Mouse (Mus musculus): ENCODE results near the gene Scube1. TPM values are rescaled to one million over a fixed set of nuclear protein-coding genes. Genes with fewer than 3 reads are reported as not detected.

Scube1 gene
- polyA plus RNA-seq, 1 experiment from 2014 or later, result 3.0 TPM

GRCm38 (mm10) chr15:83569682-83570081, 155.1 kb downstream of the Scube1 start:
- peak; percentile 40 for DNase-seq (ENCODE audit: low spot score)
- Histone ChIP-seq H3K36me3 (ENCODE audit: insufficient read depth, low read length) (0 out of 2 replicates have a peak, but pooled peaks cover 3% of the 10 kb centered on the region), H3K27me3 (ENCODE audit: insufficient read depth, low read length) (no peaks in the 10 kb centered on the region), H3K4me2 (ENCODE audit: low read length) (no peak overlapping the region), H3K9ac (ENCODE audit: low read depth, low read length) (no peak overlapping the region), H3K9me3 (replicated peaks; ENCODE audit: low read length) (no peaks in the 10 kb centered on the region), H3K27ac (no peak overlapping the region), H3K4me3 (replicated peaks; ENCODE audit: low read depth, low read length) (no peak overlapping the region), H3K4me1 (replicated peaks; ENCODE audit: insufficient read depth, low read length) (no peaks in the 10 kb centered on the region)
- ATAC-seq (replicated peaks; ENCODE audit: low FRiP score, low read depth), result no peak
- no peak for TF ChIP-seq CTCF (IDR thresholded peaks at IDR 0.05; ENCODE audit: low read depth)
- 63% methylated on average over 11 of the region's 11 CpGs for WGBS

- Histone ChIP-seq H3K9me3 (replicated peaks; ENCODE audit: low read length) (no peaks in the 10 kb centered on the region), H3K36me3 (ENCODE audit: insufficient read depth, low read length) (no peaks in the 10 kb centered on the region), H3K4me3 (replicated peaks; ENCODE audit: low read depth, low read length) (no peak overlapping the region), H3K27ac (no peak overlapping the region), H3K9ac (ENCODE audit: low read depth, low read length) (no peak overlapping the region), H3K4me2 (ENCODE audit: low read length) (no peak overlapping the region), H3K27me3 (ENCODE audit: insufficient read depth, low read length) (no peaks in the 10 kb centered on the region), H3K4me1 (replicated peaks; ENCODE audit: insufficient read depth, low read length) (no peaks in the 10 kb centered on the region)
- DNase-seq (ENCODE audit: low spot score), result no peak
- WGBS, result 96% methylated on average over 5 of the region's 5 CpGs
- no peak for ATAC-seq (replicated peaks; ENCODE audit: low FRiP score, low read depth)
- no peak for TF ChIP-seq CTCF (IDR thresholded peaks at IDR 0.05; ENCODE audit: low read depth)
Measured at GRCm38 (mm10) chr15:83568544-83568943, 156.3 kb downstream of the Scube1 start.

- no peak for TF ChIP-seq CTCF (IDR thresholded peaks at IDR 0.05; ENCODE audit: low read depth)
- Histone ChIP-seq H3K27ac (no peak overlapping the region), H3K4me1 (replicated peaks; ENCODE audit: insufficient read depth, low read length) (no peaks in the 10 kb centered on the region), H3K9me3 (replicated peaks; ENCODE audit: low read length) (no peaks in the 10 kb centered on the region), H3K4me2 (ENCODE audit: low read length) (no peak overlapping the region), H3K4me3 (replicated peaks; ENCODE audit: low read depth, low read length) (no peak overlapping the region), H3K27me3 (ENCODE audit: insufficient read depth, low read length) (no peaks in the 10 kb centered on the region), H3K36me3 (ENCODE audit: insufficient read depth, low read length) (no peaks in the 10 kb centered on the region), H3K9ac (ENCODE audit: low read depth, low read length) (no peak overlapping the region)
- DNase-seq (ENCODE audit: low spot score) (no peak), ATAC-seq (replicated peaks; ENCODE audit: low FRiP score, low read depth) (no peak)
- WGBS, result 90% methylated on average over 3 of the region's 3 CpGs
Measured at GRCm38 (mm10) chr15:83567728-83568127, 157.1 kb downstream of the Scube1 start.

- WGBS, result 73% methylated on average over 5 of the region's 5 CpGs
- no peak for TF ChIP-seq CTCF (IDR thresholded peaks at IDR 0.05; ENCODE audit: low read depth)
- H3K4me3 ChIP-seq (replicated peaks; ENCODE audit: low read depth, low read length), result no peak overlapping the region
- H3K27ac ChIP-seq, result no peak overlapping the region
- H3K36me3 ChIP-seq (ENCODE audit: insufficient read depth, low read length), result no peaks in the 10 kb centered on the region
- no peaks in the 10 kb centered on the region for H3K27me3 ChIP-seq (ENCODE audit: insufficient read depth, low read length)
- no peak for ATAC-seq (replicated peaks; ENCODE audit: low FRiP score, low read depth)
- H3K4me2 ChIP-seq (ENCODE audit: low read length), result no peak overlapping the region
- H3K9me3 ChIP-seq (replicated peaks; ENCODE audit: low read length), result no peaks in the 10 kb centered on the region
- no peaks in the 10 kb centered on the region for H3K4me1 ChIP-seq (replicated peaks; ENCODE audit: insufficient read depth, low read length)
- DNase-seq (ENCODE audit: low spot score), result no peak
- H3K9ac ChIP-seq (ENCODE audit: low read depth, low read length), result no peak overlapping the region
Measured at GRCm38 (mm10) chr15:83566006-83566405, 158.8 kb downstream of the Scube1 start.

- WGBS, result 77% methylated on average over 3 of the region's 3 CpGs
- TF ChIP-seq CTCF (IDR thresholded peaks at IDR 0.05; ENCODE audit: low read depth), result no peak
- Histone ChIP-seq H3K27me3 (ENCODE audit: insufficient read depth, low read length) (no peaks in the 10 kb centered on the region), H3K4me3 (replicated peaks; ENCODE audit: low read depth, low read length) (no peak overlapping the region), H3K4me2 (ENCODE audit: low read length) (no peak overlapping the region), H3K36me3 (ENCODE audit: insufficient read depth, low read length) (no peaks in the 10 kb centered on the region), H3K9me3 (replicated peaks; ENCODE audit: low read length) (no peaks in the 10 kb centered on the region), H3K9ac (ENCODE audit: low read depth, low read length) (no peak overlapping the region), H3K4me1 (replicated peaks; ENCODE audit: insufficient read depth, low read length) (no peaks in the 10 kb centered on the region), H3K27ac (no peak overlapping the region)
- ATAC-seq (replicated peaks; ENCODE audit: low FRiP score, low read depth), result no peak
- DNase-seq (ENCODE audit: low spot score), result no peak
Measured at GRCm38 (mm10) chr15:83565434-83565833, 159.4 kb downstream of the Scube1 start.

GRCm38 (mm10) chr15:83563857-83564651, 160.8 kb downstream of the Scube1 start:
- TF ChIP-seq CTCF (IDR thresholded peaks at IDR 0.05; ENCODE audit: low read depth), result no peak
- peak; percentile 55 for ATAC-seq (replicated peaks; ENCODE audit: low FRiP score, low read depth)
- no peaks in the 10 kb centered on the region for H3K27me3 ChIP-seq (ENCODE audit: insufficient read depth, low read length)
- H3K9ac ChIP-seq (ENCODE audit: low read depth, low read length), result peak overlapping the region; percentile 67
- H3K9me3 ChIP-seq (replicated peaks; ENCODE audit: low read length), result no peaks in the 10 kb centered on the region
- H3K36me3 ChIP-seq (ENCODE audit: insufficient read depth, low read length), result no peaks in the 10 kb centered on the region
- H3K4me1 ChIP-seq (replicated peaks; ENCODE audit: insufficient read depth, low read length), result no peaks in the 10 kb centered on the region
- peak; percentile 57 for DNase-seq (ENCODE audit: low spot score)
- H3K4me3 ChIP-seq (replicated peaks; ENCODE audit: low read depth, low read length), result peak overlapping the region; percentile 43
- H3K4me2 ChIP-seq (ENCODE audit: low read length), result peak overlapping the region; percentile 98
- peak overlapping the region; percentile 69 for H3K27ac ChIP-seq
- WGBS, result 3% methylated on average over 27 of the region's 27 CpGs

Measured in kidney, postnatal 0 days (tissue).